Mouse (Mus musculus) common myeloid progenitor, adult 5-6 weeks (primary cell): ENCODE measurements around the gene Rel. TPM values are rescaled to one million over a fixed set of nuclear protein-coding genes. Genes with fewer than 3 reads are reported as not detected.

ENCODE experiments used
- ATAC-seq: replicated peaks from 2 replicates; pipeline ENCODE4 v1.8.0; 2016; ENCODE audit warnings: low read depth, mild to moderate bottlenecking, moderate TSS enrichment, inconsistent platforms; ENCODE audit not compliant: poor library complexity, severe bottlenecking
- total RNA-seq: library from RNA; stranded (forward); fragments of 200-1000, 187-1606 nt; gene quantifications from 2 replicates; pipeline ENCODE4 v1.2.3, GENCODE M21; 2017

Rel gene
- total RNA-seq, 1 experiment from 2014 or later: 17.2 TPM

- ATAC-seq: no peak
These were observed 77.5 kb downstream of the Rel start for GRCm38 (mm10) chr11:23693286-23693685.

GRCm38 (mm10) chr11:23688060-23688459 is 82.7 kb downstream of the Rel start:
- ATAC-seq: no peak

Other genes with a start within 250 kb of the Rel start
- not detected in 2 replicates for gene 1700093K21Rik, start 249.8 kb downstream of the Rel start, total RNA-seq
- gene 0610010F05Rik, start 137.3 kb downstream of the Rel start, total RNA-seq: 43.4 and 75.9 TPM in 2 replicates
- gene Pus10, start 105.3 kb downstream of the Rel start, total RNA-seq: 44.6 and 73.4 TPM in 2 replicates
- 16.9 and 23.2 TPM in 2 replicates for gene Pex13, start 105.0 kb downstream of the Rel start, total RNA-seq
- 20.8 and 26.6 TPM in 2 replicates for gene Papolg, start 124.3 kb upstream of the Rel start, total RNA-seq